Mouse (Mus musculus) neural tube, embryonic 12.5 days (tissue): ENCODE data around the gene Cacna1g. TPM values are rescaled to one million over a fixed set of nuclear protein-coding genes. Genes with fewer than 3 reads are reported as not detected.

Experiments
- ATAC-seq: fragments of 200-750 bp; cut with Nextera tagmentation; 2 replicates; pipeline ENCODE4 v1.8.0; 2017; ENCODE audit warnings: low read depth, mild to moderate bottlenecking, moderate TSS enrichment, moderate library complexity; ENCODE audit not compliant: low FRiP score
- H3K27ac ChIP-seq: fragments of 300-500 bp; sonication (generic); 2 replicates; pipeline ENCODE4 v1.5.1; 2016
- H3K27me3 ChIP-seq: fragments of 300-500 bp; sonication (generic); replicated peaks from 2 replicates; pipeline ENCODE4 v1.6.1; 2016; ENCODE audit warnings: mild to moderate bottlenecking
- H3K36me3 ChIP-seq: fragments of 300-500 bp; sonication (generic); 2 replicates; pipeline ENCODE4 v1.6.1; 2016; ENCODE audit warnings: mild to moderate bottlenecking
- H3K4me1 ChIP-seq: fragments of 300-500 bp; sonication (generic); 2 replicates; pipeline ENCODE4 v1.6.1; 2016
- H3K4me2 ChIP-seq: fragments of 300-500 bp; sonication (generic); replicated peaks from 2 replicates; pipeline ENCODE4 v1.6.1; 2016; ENCODE audit warnings: mild to moderate bottlenecking
- H3K4me3 ChIP-seq: fragments of 300-500 bp; sonication (generic); 2 replicates; pipeline ENCODE4 v1.5.1; 2016
- H3K9ac ChIP-seq: fragments of 300-500 bp; sonication (generic); 2 replicates; pipeline ENCODE4 v1.6.1; 2016; ENCODE audit warnings: mild to moderate bottlenecking
- H3K9me3 ChIP-seq: fragments of 300-500 bp; sonication (generic); 2 replicates; pipeline ENCODE4 v1.6.1; 2016; ENCODE audit warnings: mild to moderate bottlenecking
- WGBS: fragments of 180-500 bp; shearing (Covaris S2); methylation state at CpG from one replicate; pipeline ENCODE4 v1.1.7; 2016; 5-methylcytosine and 5-hydroxymethylcytosine counted together
- polyA plus RNA-seq: library from polyadenylated mRNA; unstranded; fragments of >200 nt; fragmentation: Nextera tagmentation; extraction: Ambion mirVana; gene quantifications from 2 replicates; pipeline ENCODE4 v1.2.1, GENCODE M21; 2016

The Cacna1g gene
- polyA plus RNA-seq, 1 experiment from 2014 or later, result 12.0 TPM

- Histone ChIP-seq H3K4me2 (no peak overlapping the region), H3K9me3 (no peaks in the 10 kb centered on the region), H3K4me1 (peaks cover 44% of the 10 kb centered on the region), H3K27ac (no peak overlapping the region), H3K36me3 (peaks cover 6% of the 10 kb centered on the region), H3K4me3 (no peak overlapping the region), H3K27me3 (no peaks in the 10 kb centered on the region), H3K9ac (no peak overlapping the region)
- WGBS, result 70% methylated on average over 6 of the region's 6 CpGs
- ATAC-seq, result no peak
These were observed 33.6 kb downstream of the Cacna1g start for GRCm38 (mm10) chr11:94440421-94440820.

- peaks cover 46% of the 10 kb centered on the region for H3K4me1 ChIP-seq
- peak overlapping the region; percentile 27; the same call in 1 of the 2 replicates for H3K4me2 ChIP-seq
- peak overlapping the region; percentile 43; the same call in 1 of the 2 replicates for H3K27ac ChIP-seq
- ATAC-seq, result peak; percentile 61; the same call in 1 of the 2 replicates
- H3K9ac ChIP-seq, result no peak overlapping the region
- H3K9me3 ChIP-seq, result no peaks in the 10 kb centered on the region
- 0 out of 2 replicates have a peak, but pooled peaks cover 6% of the 10 kb centered on the region for H3K36me3 ChIP-seq
- peaks cover 13% of the 10 kb centered on the region for H3K27me3 ChIP-seq
- WGBS, result 22% methylated on average over 9 of the region's 9 CpGs
- H3K4me3 ChIP-seq, result no peak overlapping the region
These were observed 44.9 kb downstream of the Cacna1g start for GRCm38 (mm10) chr11:94429011-94429651.

GRCm38 (mm10) chr11:94428091-94428835, 45.7 kb downstream of the Cacna1g start:
- no peak overlapping the region for H3K4me3 ChIP-seq
- peak; percentile 85 for ATAC-seq
- H3K4me1 ChIP-seq, result peaks cover 45% of the 10 kb centered on the region
- H3K27me3 ChIP-seq, result peaks cover 6% of the 10 kb centered on the region; the same call in 1 of the 2 replicates
- peak overlapping the region; percentile 15; the same call in 1 of the 2 replicates for H3K27ac ChIP-seq
- no peak overlapping the region for H3K9ac ChIP-seq
- no peaks in the 10 kb centered on the region for H3K9me3 ChIP-seq
- peak overlapping the region; percentile 27; the same call in 1 of the 2 replicates for H3K4me2 ChIP-seq
- 27% methylated on average over 4 of the region's 4 CpGs for WGBS
- H3K36me3 ChIP-seq, result 0 out of 2 replicates have a peak, but pooled peaks cover 9% of the 10 kb centered on the region

- no peak for ATAC-seq
- Histone ChIP-seq H3K4me1 (peaks cover 53% of the 10 kb centered on the region), H3K36me3 (0 out of 2 replicates have a peak, but pooled peaks cover 4% of the 10 kb centered on the region), H3K27ac (no peak overlapping the region), H3K27me3 (no peaks in the 10 kb centered on the region), H3K4me2 (no peak overlapping the region), H3K9ac (no peak overlapping the region), H3K9me3 (no peaks in the 10 kb centered on the region), H3K4me3 (no peak overlapping the region)
- 56% methylated on average over 14 of the region's 14 CpGs for WGBS
These were observed 48.3 kb downstream of the Cacna1g start for GRCm38 (mm10) chr11:94425656-94426055.

GRCm38 (mm10) chr11:94425215-94425614, 48.8 kb downstream of the Cacna1g start:
- no peak overlapping the region for H3K4me3 ChIP-seq
- no peak overlapping the region for H3K4me2 ChIP-seq
- WGBS, result 39% methylated on average over 5 of the region's 5 CpGs
- no peaks in the 10 kb centered on the region for H3K27me3 ChIP-seq
- ATAC-seq, result no peak
- H3K36me3 ChIP-seq, result 0 out of 2 replicates have a peak, but pooled peaks cover 4% of the 10 kb centered on the region
- no peak overlapping the region for H3K27ac ChIP-seq
- H3K9ac ChIP-seq, result no peak overlapping the region
- H3K9me3 ChIP-seq, result no peaks in the 10 kb centered on the region
- H3K4me1 ChIP-seq, result peaks cover 56% of the 10 kb centered on the region

GRCm38 (mm10) chr11:94424380-94424779, 49.6 kb downstream of the Cacna1g start:
- no peak for ATAC-seq
- Histone ChIP-seq H3K36me3 (0 out of 2 replicates have a peak, but pooled peaks cover 4% of the 10 kb centered on the region), H3K9ac (no peak overlapping the region), H3K4me2 (no peak overlapping the region), H3K4me3 (no peak overlapping the region), H3K27me3 (no peaks in the 10 kb centered on the region), H3K27ac (no peak overlapping the region), H3K9me3 (no peaks in the 10 kb centered on the region), H3K4me1 (peaks cover 50% of the 10 kb centered on the region)
- 39% methylated on average over 15 of the region's 15 CpGs for WGBS

- Histone ChIP-seq H3K27ac (no peak overlapping the region), H3K9me3 (no peaks in the 10 kb centered on the region), H3K27me3 (no peaks in the 10 kb centered on the region), H3K36me3 (0 out of 2 replicates have a peak, but pooled peaks cover 4% of the 10 kb centered on the region), H3K4me2 (no peak overlapping the region), H3K4me3 (no peak overlapping the region), H3K4me1 (peaks cover 45% of the 10 kb centered on the region), H3K9ac (no peak overlapping the region)
- 54% methylated on average over 5 of the region's 5 CpGs for WGBS
- no peak for ATAC-seq
These were observed 50.1 kb downstream of the Cacna1g start for GRCm38 (mm10) chr11:94423855-94424254.

GRCm38 (mm10) chr11:94420991-94421390, 53.0 kb downstream of the Cacna1g start:
- H3K9me3 ChIP-seq, result no peaks in the 10 kb centered on the region
- H3K27me3 ChIP-seq, result 0 out of 2 replicates have a peak, but pooled peaks cover under 1% of the 10 kb centered on the region
- no peak overlapping the region for H3K4me3 ChIP-seq
- H3K4me2 ChIP-seq, result no peak overlapping the region
- H3K36me3 ChIP-seq, result peaks cover 15% of the 10 kb centered on the region
- no peak overlapping the region for H3K27ac ChIP-seq
- no peak overlapping the region for H3K9ac ChIP-seq
- H3K4me1 ChIP-seq, result peaks cover 33% of the 10 kb centered on the region
- no peak for ATAC-seq
- 68% methylated on average over 6 of the region's 6 CpGs for WGBS

GRCm38 (mm10) chr11:94420325-94420724, 53.7 kb downstream of the Cacna1g start:
- Histone ChIP-seq H3K36me3 (peaks cover 19% of the 10 kb centered on the region), H3K4me1 (peaks cover 38% of the 10 kb centered on the region), H3K9me3 (no peaks in the 10 kb centered on the region), H3K27ac (no peak overlapping the region), H3K9ac (no peak overlapping the region), H3K4me2 (no peak overlapping the region), H3K4me3 (no peak overlapping the region), H3K27me3 (0 out of 2 replicates have a peak, but pooled peaks cover 5% of the 10 kb centered on the region)
- WGBS, result 15% methylated on average over 7 of the region's 7 CpGs
- ATAC-seq, result no peak

- no peak overlapping the region for H3K4me2 ChIP-seq
- ATAC-seq, result no peak
These were observed 54.8 kb downstream of the Cacna1g start for GRCm38 (mm10) chr11:94419004-94419727.

GRCm38 (mm10) chr11:94414042-94414441, 60.0 kb downstream of the Cacna1g start:
- peak overlapping the region; percentile 35; the same call in 1 of the 2 replicates for H3K4me2 ChIP-seq
- no peak for ATAC-seq
- H3K27ac ChIP-seq, result no peak overlapping the region
- H3K27me3 ChIP-seq, result peaks cover 5% of the 10 kb centered on the region; the same call in 1 of the 2 replicates
- peak overlapping the region; percentile 29; the same call in 1 of the 2 replicates for H3K9ac ChIP-seq
- WGBS, result 65% methylated on average over 4 of the region's 4 CpGs
- peaks cover 43% of the 10 kb centered on the region for H3K4me1 ChIP-seq
- no peak overlapping the region for H3K4me3 ChIP-seq
- H3K36me3 ChIP-seq, result peaks cover 15% of the 10 kb centered on the region
- H3K9me3 ChIP-seq, result no peaks in the 10 kb centered on the region

More at GRCm38 (mm10) chr11:94419004-94419727, 54.8 kb downstream of the Cacna1g start:
- Histone ChIP-seq H3K4me1 (peaks cover 43% of the 10 kb centered on the region), H3K9ac (no peak overlapping the region), H3K4me3 (no peak overlapping the region), H3K9me3 (no peaks in the 10 kb centered on the region), H3K27me3 (0 out of 2 replicates have a peak, but pooled peaks cover 5% of the 10 kb centered on the region), H3K36me3 (peaks cover 19% of the 10 kb centered on the region), H3K27ac (no peak overlapping the region)
- 65% methylated on average over 10 of the region's 10 CpGs for WGBS
